Mouse (Mus musculus) ovary, postnatal 10 days (tissue): ENCODE measurements at regions not wholly inside any gene's neighbourhood (a gene's known extent, or its start where the extent isn't known, plus 50 kb on each side); places are given as distances from the start of the nearest gene placed in this dataset.

Experiments
- DNase-seq: peaks from one replicate; pipeline ENCODE4 v3.0.0; 2022; ENCODE audit warnings: low spot score

GRCm38 (mm10) chr1:75890636-75891276 lies 344.7 kb downstream of the Slc4a3 start:
- DNase-seq, result no peak

- DNase-seq, result no peak
These were observed 349.5 kb downstream of the Slc4a3 start for GRCm38 (mm10) chr1:75895550-75895949.

DNA sequence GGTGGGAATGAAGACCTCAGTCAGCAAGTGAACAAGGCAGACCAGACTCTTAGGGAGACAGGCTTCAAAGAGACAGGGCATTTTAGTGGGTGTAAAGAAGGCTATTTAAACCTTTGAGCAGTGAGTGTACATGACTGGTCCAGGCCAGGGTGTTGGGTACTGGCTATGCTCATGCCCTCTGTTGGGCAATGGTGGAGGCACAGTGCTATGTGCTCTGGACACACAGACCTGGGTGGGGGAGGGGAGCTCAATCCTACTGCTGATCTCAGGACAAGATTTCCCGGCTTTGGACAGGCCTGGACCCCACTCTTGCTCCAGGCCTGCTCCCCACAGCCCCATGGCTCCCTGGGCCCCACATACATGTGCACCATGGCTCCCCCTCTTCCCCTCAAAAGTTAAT lies 355.1 kb downstream of the Slc4a3 start:
- DNase-seq, result no peak

- DNase-seq, result no peak
These were observed 359.8 kb downstream of the Slc4a3 start for GRCm38 (mm10) chr1:75905699-75906470.

GRCm38 (mm10) chr1:75915311-75915710 lies 369.2 kb downstream of the Slc4a3 start:
- DNase-seq, result no peak

- DNase-seq, result no peak
These were observed 370.1 kb downstream of the Slc4a3 start for GRCm38 (mm10) chr1:75916181-75916580.

DNA sequence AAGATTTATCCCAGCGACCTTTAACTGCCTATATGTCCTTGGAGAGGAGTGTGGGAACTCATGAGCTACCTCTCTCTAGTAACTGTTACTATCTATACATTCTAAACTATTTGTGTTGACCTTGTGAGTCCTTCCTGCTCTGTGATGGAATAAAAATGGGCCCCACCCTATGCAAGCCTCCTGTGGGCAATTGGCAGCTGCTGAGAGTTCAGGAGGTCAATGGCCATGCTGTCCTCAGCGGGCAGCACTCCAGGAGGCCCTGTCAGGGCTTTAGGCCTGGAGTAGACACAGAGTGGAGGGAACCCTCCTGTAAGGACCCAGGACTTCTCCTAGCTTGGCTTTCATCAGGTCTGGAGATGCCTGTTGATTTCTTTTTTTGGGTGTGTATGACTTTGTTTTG lies 373.1 kb downstream of the Slc4a3 start:
- no peak for DNase-seq

GRCm38 (mm10) chr1:75925046-75925445 lies 379.0 kb downstream of the Slc4a3 start:
- no peak for DNase-seq

DNA sequence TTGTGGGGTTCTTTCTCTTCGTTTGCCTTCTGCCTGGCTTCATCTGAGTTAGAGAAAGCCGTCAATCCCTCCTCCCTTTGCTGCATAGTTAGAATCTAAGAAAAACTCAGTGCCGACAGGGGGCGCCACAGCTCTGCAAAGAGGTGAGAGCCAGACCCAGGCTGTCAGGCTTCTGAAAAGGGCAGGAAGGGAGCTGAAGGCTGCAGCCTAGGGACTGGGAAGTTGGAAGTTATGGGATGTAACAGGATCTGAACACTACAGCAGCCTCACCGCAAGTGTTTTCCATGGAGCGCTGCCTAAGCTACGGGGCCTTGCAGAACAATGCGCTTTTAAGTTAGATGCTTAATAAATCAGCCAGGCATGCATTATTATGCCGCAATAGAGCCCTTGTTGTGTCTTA lies 379.7 kb downstream of the Slc4a3 start:
- peak; percentile 96 for DNase-seq

GRCm38 (mm10) chr1:75931852-75932251 lies 385.8 kb downstream of the Slc4a3 start:
- DNase-seq, result no peak

- DNase-seq, result no peak
These were observed 387.8 kb downstream of the Slc4a3 start for GRCm38 (mm10) chr1:75933831-75934230.

DNA sequence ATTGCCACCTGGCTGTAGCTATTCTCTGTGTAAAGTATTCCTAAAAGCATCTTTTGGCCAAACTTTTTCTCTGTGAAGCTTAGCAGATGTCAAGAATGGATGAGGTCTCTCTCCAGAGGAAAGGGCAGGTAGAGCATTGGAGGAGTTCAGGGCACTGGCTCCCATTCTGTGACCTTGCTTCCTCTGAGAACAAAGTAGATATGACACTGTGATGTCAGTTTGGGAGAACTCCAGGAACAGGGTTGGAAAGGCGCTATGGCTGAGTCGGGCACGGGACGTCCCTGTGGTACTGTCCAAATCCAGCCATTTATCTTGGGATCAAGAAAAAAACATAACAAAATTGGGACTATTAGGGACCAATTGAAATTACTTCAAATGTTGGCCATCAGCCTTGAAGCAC lies 388.7 kb downstream of the Slc4a3 start:
- DNase-seq, result no peak

GRCm38 (mm10) chr1:75935866-75936265 lies 389.8 kb downstream of the Slc4a3 start:
- no peak for DNase-seq

DNA sequence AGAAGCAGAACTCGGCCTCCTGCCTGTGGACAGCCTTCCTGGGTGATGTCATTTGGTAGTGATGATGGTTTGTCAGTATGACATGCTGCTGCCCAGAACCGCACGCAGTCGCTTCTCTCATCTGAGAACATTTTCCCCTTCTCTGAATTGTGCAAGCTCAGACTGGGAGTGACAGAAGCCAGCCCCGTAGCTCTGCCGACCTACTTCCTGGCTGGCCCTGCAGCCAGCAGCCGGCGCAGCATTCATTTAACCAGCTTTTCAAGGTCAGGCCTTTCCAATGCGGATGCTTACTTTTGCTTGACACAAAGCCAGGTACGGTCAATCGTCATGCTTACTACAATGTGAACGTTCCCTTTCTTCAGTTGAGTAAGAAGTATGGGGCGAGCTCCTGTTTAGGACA lies 390.5 kb downstream of the Slc4a3 start:
- no peak for DNase-seq

- DNase-seq, result no peak
These were observed 391.3 kb downstream of the Slc4a3 start for GRCm38 (mm10) chr1:75937331-75937730.

DNA sequence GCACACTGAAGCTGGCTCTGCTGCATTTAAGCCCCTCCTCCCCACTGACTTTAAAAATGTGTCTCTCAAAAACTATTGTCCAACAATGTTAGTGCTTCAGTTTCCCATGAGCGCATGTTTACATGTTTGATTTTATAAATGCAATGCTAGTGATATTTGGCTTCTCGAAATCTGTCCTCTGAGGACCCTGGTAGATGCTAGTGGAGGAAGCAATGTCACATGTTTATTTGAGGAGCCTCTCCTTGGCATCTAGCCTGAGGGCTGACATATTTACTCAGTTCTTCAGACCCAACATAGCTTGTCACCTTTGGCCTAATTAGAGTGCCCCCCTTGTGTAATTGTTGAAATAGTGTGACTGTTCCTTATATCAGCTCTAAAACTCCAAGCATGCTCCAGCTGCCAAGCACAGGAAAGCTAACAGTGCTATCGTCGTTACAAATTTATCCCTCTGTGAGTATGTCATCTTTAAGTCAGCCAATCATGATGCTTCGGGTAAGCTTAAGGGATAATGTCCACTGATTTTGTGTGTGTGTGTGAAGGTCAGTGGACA lies 400.3 kb downstream of the Slc4a3 start:
- no peak for DNase-seq

DNA sequence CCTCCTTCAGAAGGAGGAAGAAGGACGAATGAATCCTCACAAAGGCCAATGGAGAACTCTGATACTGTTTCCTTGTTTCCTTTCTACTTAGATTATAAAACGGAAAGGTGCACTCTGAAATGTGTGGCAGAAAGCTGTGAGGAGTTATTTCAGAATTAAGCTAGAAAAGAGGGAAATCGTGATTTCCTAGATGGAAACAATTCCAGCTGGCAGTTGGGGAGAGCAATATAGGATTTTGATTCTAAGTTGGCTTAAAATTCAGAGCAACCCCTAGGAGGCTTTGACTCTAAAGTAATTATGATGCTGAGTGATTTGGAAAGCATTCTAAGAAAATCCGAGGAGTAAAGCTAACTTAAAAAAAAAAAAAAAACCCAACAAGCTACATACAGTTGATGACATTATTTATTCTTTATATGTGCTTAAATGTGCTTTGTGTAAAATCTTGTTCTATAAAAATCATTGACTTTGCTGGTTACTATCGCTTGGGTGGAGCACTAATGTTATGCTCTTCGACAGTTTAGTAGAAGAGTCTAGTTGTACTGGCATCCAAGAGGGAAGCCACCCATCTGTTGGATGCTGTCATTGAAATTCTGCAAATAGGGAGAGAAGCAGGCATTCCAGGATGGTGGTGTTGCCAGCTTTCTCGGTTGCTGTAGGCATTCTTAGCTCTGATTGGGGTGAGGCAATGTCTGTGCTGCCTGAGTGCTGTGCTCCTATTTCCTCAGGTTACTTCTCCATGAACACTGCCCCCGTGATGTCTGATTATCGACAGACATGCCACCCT lies 432.3 kb downstream of the Slc4a3 start:
- no peak for DNase-seq

DNA sequence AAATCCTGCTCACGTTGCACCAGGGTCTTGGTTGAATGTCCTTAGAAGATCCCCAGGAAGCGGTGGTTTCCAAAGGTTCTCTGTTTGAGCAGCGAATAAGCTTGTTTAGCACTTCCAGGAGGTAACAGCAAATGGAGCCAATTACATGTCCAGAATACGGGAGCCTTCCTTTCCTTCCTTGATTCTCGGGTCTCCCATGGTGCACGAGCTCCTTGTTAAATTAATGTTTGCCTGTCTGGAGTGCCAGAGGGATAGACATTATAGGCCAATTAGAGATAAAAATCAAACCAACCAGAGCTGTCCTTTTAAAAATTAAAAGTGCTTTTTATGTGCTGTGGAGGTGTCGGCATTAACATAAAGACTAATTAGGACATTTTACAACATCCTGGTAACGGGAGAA lies 437.0 kb downstream of the Slc4a3 start:
- no peak for DNase-seq

GRCm38 (mm10) chr1:75983487-75983886 lies 437.4 kb downstream of the Slc4a3 start:
- no peak for DNase-seq

GRCm38 (mm10) chr1:75988496-75988895 lies 442.4 kb downstream of the Slc4a3 start:
- DNase-seq, result no peak

DNA sequence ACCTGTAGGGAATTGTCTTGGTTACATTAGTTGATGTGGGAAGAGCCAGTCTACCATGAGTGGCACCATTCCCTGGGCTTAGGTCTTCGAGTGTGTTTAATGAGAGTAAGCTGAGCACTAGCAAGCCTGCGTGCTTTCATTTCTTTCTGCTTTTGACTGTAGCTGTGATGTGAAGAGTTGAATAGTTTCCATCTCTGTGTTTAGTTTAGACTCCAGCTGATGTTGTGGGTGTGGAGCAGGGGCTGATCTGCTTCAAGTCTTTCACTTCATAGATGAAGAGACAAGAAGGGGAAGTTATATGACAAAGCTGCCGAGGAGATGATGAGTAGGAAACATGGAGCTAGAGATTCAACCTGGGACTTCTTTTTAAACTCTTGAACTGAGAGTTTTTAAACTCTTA lies 446.0 kb downstream of the Slc4a3 start:
- no peak for DNase-seq

DNA sequence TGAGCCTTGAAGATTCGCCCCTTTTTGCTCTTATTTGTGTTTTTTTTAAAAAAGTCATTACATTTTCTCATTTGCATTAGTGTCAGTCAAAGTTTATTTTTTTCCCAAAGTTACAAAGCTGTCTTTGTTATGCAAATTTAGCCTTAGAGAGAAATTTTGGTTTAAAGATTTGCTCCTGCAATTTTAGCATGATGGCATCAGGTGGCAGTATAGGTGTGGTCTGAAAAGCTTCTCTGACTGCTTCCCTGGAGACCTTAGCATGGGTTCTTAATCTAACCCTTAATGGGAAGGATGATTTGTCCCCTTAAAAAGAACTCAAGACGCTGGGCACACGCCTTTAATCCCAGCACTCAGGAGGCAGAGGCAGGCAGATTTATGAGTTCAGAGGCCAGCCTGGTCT lies 451.2 kb downstream of the Slc4a3 start:
- DNase-seq, result no peak

DNA sequence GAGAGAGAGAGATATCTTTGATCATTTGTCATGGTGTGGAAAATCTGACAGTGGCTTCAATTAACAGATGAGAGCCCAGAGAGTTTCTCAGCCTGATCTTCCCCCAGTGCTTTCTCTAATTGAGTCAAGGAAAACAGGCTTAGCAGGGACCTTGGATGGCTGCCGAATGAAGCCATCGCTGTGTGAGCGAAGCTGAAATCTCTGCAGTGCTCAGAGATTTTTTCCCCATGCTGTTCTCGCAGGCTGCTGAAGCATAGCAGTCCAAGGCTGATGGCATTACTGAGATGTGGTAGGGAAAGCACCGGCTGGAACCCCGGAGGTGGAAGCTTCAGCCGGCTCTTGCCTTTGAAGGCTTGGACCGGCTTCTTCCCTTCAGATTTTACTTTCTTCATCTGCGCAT lies 455.1 kb downstream of the Slc4a3 start:
- DNase-seq, result no peak
